Mouse (Mus musculus): ENCODE data around the gene Pou6f2.

DNA sequence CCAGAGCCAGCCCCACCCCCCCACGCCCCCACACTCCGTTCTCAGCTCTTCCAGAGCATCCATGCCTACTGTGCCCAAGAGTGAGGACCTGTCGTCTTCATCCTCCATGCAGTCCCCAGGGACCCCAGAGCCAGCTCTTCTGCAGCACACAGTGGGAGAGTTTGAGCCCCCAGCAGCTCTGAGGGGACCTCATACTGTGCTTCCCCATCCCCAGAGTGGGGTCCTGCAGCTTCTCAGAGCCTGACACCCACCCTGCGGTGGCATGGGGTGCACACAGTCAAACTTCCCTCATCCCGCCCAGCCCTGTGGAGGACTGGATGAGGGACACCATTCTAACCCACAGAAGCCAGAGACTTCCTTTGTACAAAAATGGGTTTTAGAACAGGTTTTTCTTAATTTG, 264.3 kb downstream of the Pou6f2 start:
- TF ChIP-seq CTCF (IDR thresholded peaks at IDR 0.05; ENCODE audit: extremely low read depth, insufficient read depth, low read length) (no peak), POLR2A (IDR thresholded peaks at IDR 0.05; ENCODE audit: extremely low read depth, insufficient read depth, low read length) (no peak)

All from cortical plate, adult 2 months (tissue).